Mouse (Mus musculus) MEL (cell line): ENCODE data around the gene Rcor2.

Experiments
- EP300 ChIP-seq, 2 experiments: IDR thresholded peaks; 2 replicates each; pipeline ENCODE4 v1.6.1; 2011; ENCODE audit warnings: improper control_type of control experiment in 2 of 2, low read length in 2 of 2, low read depth in 1 of 2, mild to moderate bottlenecking in 1 of 2
- MYB ChIP-seq: IDR thresholded peaks from 2 replicates; pipeline ENCODE4 v1.6.1; 2011; ENCODE audit warnings: mild to moderate bottlenecking, low read depth, low read length, improper control_type of control experiment
- ZMIZ1 ChIP-seq: IDR thresholded peaks from 2 replicates; pipeline ENCODE4 v1.6.1; 2012; ENCODE audit warnings: low read depth, mild to moderate bottlenecking, inconsistent platforms, low read length, improper control_type of control experiment, moderate library complexity

DNA sequence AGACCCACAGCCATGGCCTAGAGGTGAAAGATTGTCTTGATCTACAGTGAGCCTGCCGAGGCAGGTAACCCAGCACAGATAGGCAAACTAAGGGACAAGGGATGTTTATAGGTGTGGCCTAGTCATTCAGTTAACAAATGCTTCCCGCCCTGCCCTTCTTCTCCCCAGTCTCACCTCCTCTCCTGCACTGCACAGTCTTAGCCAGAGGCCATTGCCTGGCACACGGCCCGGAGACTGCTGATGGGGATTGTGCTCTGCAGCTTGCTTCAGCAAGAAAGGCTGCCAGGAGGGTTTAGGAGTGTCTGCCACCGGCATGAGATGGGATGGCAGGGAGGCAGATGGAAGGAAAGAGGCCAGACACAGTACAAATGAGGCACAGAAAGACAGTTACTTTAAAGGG, 9.2 kb upstream of the Rcor2 start:
- TF ChIP-seq MYB (no peak), ZMIZ1 (no peak), EP300 (IDR thresholded peaks at IDR 0.05; ENCODE audit: low read depth in 1 of 2, low read length in 2 of 2) (no peak)
